10 mouse cellular contexts compared by ENCODE assay signal in genomic region chr4:140069563-140070330, GRCm38 (mm10).
DNase-seq lines count a peak whose midpoint lies in the region; ATAC-seq and TF ChIP-seq lines count a peak whose summit lies in the region.
"Had no signal": no experiment of that assay in that cellular context is flagged by ENCODE, and none has a peak within 500 bp of the region (broad histone marks: within the 10 kb centered on the region; RNA-seq: fewer than 3 reads in every experiment).

No protein-coding gene starts in this region.

- peak overlapping the region; percentile 21; the same call in 1 of the 2 replicates for H3K4me2 ChIP-seq in heart, embryonic 12.5 days
- H3K4me2 ChIP-seq in hindbrain, embryonic 15.5 days, result 0 out of 2 replicates have a peak overlapping the region, but pooled peaks have one; percentile 1
- no peak overlapping the region for H3K4me2 ChIP-seq in neural tube, embryonic 15.5 days
- H3K4me2 ChIP-seq: lung, embryonic 14.5 days had no signal

- no peak for TF ChIP-seq POLR2A in heart, adult 2 months (IDR thresholded peaks at IDR 0.05; ENCODE audit: insufficient read depth, low read depth, low read length)

- 10% methylated on average over 15 of the region's 15 CpGs for WGBS in heart, embryonic 12.5 days
- 12% methylated on average over 15 of the region's 15 CpGs for WGBS in heart, adult 2 months
- 11% methylated on average over 15 of the region's 15 CpGs for WGBS in hindbrain, embryonic 15.5 days
- WGBS in neural tube, embryonic 15.5 days, result 16% methylated on average over 14 of the region's 15 CpGs

- TF ChIP-seq CTCF in heart, adult 2 months (IDR thresholded peaks at IDR 0.05), result no peak

- peaks cover 5% of the 10 kb centered on the region for H3K9me3 ChIP-seq in heart, embryonic 12.5 days (replicated peaks)
- no peaks in the 10 kb centered on the region; the same call in 1 of the 2 replicates for H3K9me3 ChIP-seq in hindbrain, embryonic 15.5 days
- no peaks in the 10 kb centered on the region for H3K9me3 ChIP-seq in neural tube, embryonic 15.5 days (replicated peaks)

- H3K9ac ChIP-seq in heart, embryonic 12.5 days, result no peak overlapping the region
- no peak overlapping the region for H3K9ac ChIP-seq in heart, adult 2 months (ENCODE audit: low read depth, low read length)
- no peak overlapping the region for H3K9ac ChIP-seq in hindbrain, embryonic 15.5 days
- H3K9ac ChIP-seq in neural tube, embryonic 15.5 days (replicated peaks), result no peak overlapping the region
- H3K9ac ChIP-seq: lung, embryonic 14.5 days had no signal

- intact Hi-C loops in heart, adult 2 months (cut with DNase I), result no loop called here

- H3K4me3 ChIP-seq in heart, embryonic 12.5 days, result no peak overlapping the region
- H3K4me3 ChIP-seq in heart, adult 2 months, result no peak overlapping the region
- no peak overlapping the region for H3K4me3 ChIP-seq in hindbrain, embryonic 15.5 days
- H3K4me3 ChIP-seq in neural tube, embryonic 15.5 days (replicated peaks), result no peak overlapping the region

- no peak for TF ChIP-seq EP300 in heart, adult 2 months (IDR thresholded peaks at IDR 0.05; ENCODE audit: insufficient read depth, low read depth, low read length)

- no peaks in the 10 kb centered on the region for H3K36me3 ChIP-seq in heart, embryonic 12.5 days
- H3K36me3 ChIP-seq in heart, adult 2 months (ENCODE audit: control insufficient read depth, insufficient read depth, low read length), result no peaks in the 10 kb centered on the region
- no peaks in the 10 kb centered on the region for H3K36me3 ChIP-seq in hindbrain, embryonic 15.5 days
- H3K36me3 ChIP-seq in neural tube, embryonic 15.5 days, result no peaks in the 10 kb centered on the region

- peak; percentile 44; the same call in 1 of the 2 replicates for ATAC-seq in heart, embryonic 12.5 days (ENCODE audit: insufficient number of reproducible peaks, low FRiP score)
- ATAC-seq in hindbrain, embryonic 15.5 days (ENCODE audit: low FRiP score, low read depth), result peak; percentile 70; the same call in 1 of the 2 replicates
- ATAC-seq in neural tube, embryonic 15.5 days (ENCODE audit: low FRiP score), result peak; percentile 70; the same call in 1 of the 2 replicates

- H3K27me3 ChIP-seq in heart, embryonic 12.5 days (replicated peaks), result peaks cover 52% of the 10 kb centered on the region
- H3K27me3 ChIP-seq in heart, adult 2 months (ENCODE audit: control insufficient read depth, insufficient read depth, low read length), result no peaks in the 10 kb centered on the region
- H3K27me3 ChIP-seq in hindbrain, embryonic 15.5 days, result no peaks in the 10 kb centered on the region
- no peaks in the 10 kb centered on the region for H3K27me3 ChIP-seq in neural tube, embryonic 15.5 days (replicated peaks)

- no peak overlapping the region for H3K27ac ChIP-seq in heart, embryonic 12.5 days (ENCODE audit: poor library complexity, severe bottlenecking)
- no peak overlapping the region for H3K27ac ChIP-seq in heart, adult 2 months
- H3K27ac ChIP-seq in hindbrain, embryonic 15.5 days (replicated peaks), result peak overlapping the region; percentile 33; the same call in 1 of the 2 replicates
- H3K27ac ChIP-seq in neural tube, embryonic 15.5 days (replicated peaks), result peak overlapping the region; percentile 23; the same call in 1 of the 2 replicates

- peaks cover 16% of the 10 kb centered on the region for H3K4me1 ChIP-seq in heart, embryonic 12.5 days (replicated peaks)
- H3K4me1 ChIP-seq in heart, adult 2 months (ENCODE audit: control insufficient read depth, insufficient read depth, low read length), result no peaks in the 10 kb centered on the region
- peaks cover 26% of the 10 kb centered on the region for H3K4me1 ChIP-seq in hindbrain, embryonic 15.5 days (replicated peaks)
- peaks cover 24% of the 10 kb centered on the region for H3K4me1 ChIP-seq in neural tube, embryonic 15.5 days

- DNase-seq in heart, adult 2 months, result no peak
- DNase-seq in embryo, embryonic 10 days (ENCODE audit: low spot score), result peak; percentile 25
- no peak for DNase-seq in ovary, adult 18-20 months (ENCODE audit: low spot score)
- DNase-seq in heart, adult 11 months, result no peak
- DNase-seq in cerebellum, postnatal 36 days, result no peak
- DNase-seq: adrenal gland, postnatal 10 days had no signal

- no peaks in the 10 kb centered on the region for H3K79me2 ChIP-seq in heart, adult 2 months (replicated peaks; ENCODE audit: control insufficient read depth, insufficient read depth, low read length)

Comparison
In these comparisons a context has a peak if more than half of its experiments do, and no peak if none do; other contexts are left out.
1. H3K27ac ChIP-seq: peak in hindbrain, embryonic 15.5 days (single experiment) and neural tube, embryonic 15.5 days (single experiment); none in heart, embryonic 12.5 days (single experiment) and heart, adult 2 months (single experiment).
2. Peak in every context shown above with its lines, with median percentiles within 50 percentile points of each other: ATAC-seq.